Mouse (Mus musculus) bone marrow macrophage, adult 2 months (primary cell): ENCODE data around the gene Paqr3.

Experiments used
- CTCF ChIP-seq: IDR thresholded peaks from 2 replicates; pipeline ENCODE4 v1.5.1; 2012; ENCODE audit warnings: low read depth, mild to moderate bottlenecking, low read length, moderate library complexity
- POLR2A ChIP-seq: IDR thresholded peaks from 2 replicates; pipeline ENCODE4 v1.6.1; 2012; ENCODE audit warnings: mild to moderate bottlenecking, low read depth, low read length, borderline replicate concordance

GRCm38 (mm10) chr5:97111207-97111910, at the start of gene Paqr3:
- TF ChIP-seq CTCF (no peak), POLR2A (no peak)
